Mouse (Mus musculus): ENCODE measurements around the gene Ccdc134. TPM values are rescaled to one million over a fixed set of nuclear protein-coding genes. Genes with fewer than 3 reads are reported as not detected.
A peak's percentile ranks its signal among the peaks of the same experiment; 100 is the strongest.

Gene Ccdc134
- polyA plus RNA-seq, 1 experiment, result 16.5 TPM

DNA sequence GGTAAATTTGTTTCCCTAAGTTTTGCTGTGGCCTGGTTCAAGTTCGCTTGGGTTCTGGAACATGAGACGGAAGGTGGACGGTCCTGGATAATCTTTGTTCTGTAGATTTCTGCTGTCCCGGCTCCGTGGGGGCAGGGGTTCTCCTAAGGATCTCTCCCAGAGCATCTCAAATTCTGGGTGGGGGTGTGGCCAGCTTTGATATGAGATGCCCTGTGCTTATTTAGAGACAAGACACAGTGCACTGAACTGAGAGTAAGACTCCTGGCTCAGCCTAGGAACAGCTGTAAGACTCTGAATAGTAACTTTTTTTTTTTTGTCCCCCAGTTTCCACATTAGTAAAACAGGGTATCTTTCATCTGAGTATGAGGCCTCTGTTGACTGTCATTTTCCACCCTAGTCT lies 676 bp downstream of the Ccdc134 start:
- Histone ChIP-seq H3K4me1 (ENCODE audit: control insufficient read depth, insufficient read depth, low read length) (peaks cover 2% of the 10 kb centered on the region; the same call in 1 of the 2 replicates), H3K27ac (ENCODE audit: insufficient read depth, low read length) (0 out of 2 replicates have a peak overlapping the region, but pooled peaks have one; percentile 30)
- TF ChIP-seq POLR2A (IDR thresholded peaks at IDR 0.05; ENCODE audit: extremely low read depth, insufficient read depth, low read length) (no peak), CTCF (IDR thresholded peaks at IDR 0.05; ENCODE audit: extremely low read depth, insufficient read depth, low read length) (no peak)

DNA sequence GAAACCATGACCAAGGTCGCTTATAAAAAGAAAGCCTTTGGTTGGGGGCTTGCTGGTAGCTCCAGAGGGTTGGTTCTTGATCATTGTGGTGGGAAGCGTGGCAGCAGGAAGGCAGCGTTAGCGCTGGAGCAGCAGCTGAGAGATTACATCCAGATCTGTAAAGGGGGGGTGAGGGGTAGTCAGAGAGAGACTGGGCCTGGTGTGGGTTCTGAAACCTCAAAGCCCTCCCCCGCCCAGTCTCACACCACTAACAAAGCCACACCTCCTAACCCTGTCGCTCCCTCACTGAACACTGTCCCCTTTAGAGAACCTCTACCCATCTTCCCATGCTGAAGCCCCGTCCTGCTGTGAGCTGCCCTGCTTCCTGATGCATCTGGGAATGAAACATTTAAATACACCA lies 2.9 kb downstream of the Ccdc134 start:
- H3K4me1 ChIP-seq (ENCODE audit: control insufficient read depth, insufficient read depth, low read length), result peaks cover 5% of the 10 kb centered on the region; the same call in 1 of the 2 replicates
- H3K4me3 ChIP-seq (ENCODE audit: insufficient read depth, low read length), result no peak overlapping the region
- H3K27ac ChIP-seq (ENCODE audit: insufficient read depth, low read length), result no peak overlapping the region
- TF ChIP-seq POLR2A (IDR thresholded peaks at IDR 0.05; ENCODE audit: extremely low read depth, insufficient read depth, low read length), result no peak
- TF ChIP-seq CTCF (IDR thresholded peaks at IDR 0.05; ENCODE audit: extremely low read depth, insufficient read depth, low read length), result no peak

More for the DNA sequence above, 676 bp downstream of the Ccdc134 start:
- peak overlapping the region; percentile 47 for H3K4me3 ChIP-seq (ENCODE audit: insufficient read depth, low read length)

DNA sequence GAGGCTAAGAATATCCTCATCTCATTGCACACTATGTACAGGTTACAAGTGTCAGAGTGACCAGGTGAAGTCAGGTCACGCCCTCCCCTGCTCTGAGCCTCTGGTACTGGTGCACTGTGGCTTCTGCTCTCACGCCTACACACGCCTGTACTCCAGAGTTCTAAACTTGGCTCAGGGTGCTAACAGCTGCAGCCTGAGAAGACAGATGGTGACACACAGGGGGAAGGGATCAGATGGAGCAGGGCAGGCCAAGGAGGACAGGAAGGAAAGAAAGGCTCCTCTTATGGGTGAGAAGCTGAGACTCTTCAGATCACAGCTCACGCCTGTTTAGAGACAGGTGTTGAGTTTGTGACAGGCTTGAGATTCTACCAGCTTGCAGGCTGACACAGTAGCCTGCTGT lies 7.7 kb downstream of the Ccdc134 start:
- Histone ChIP-seq H3K4me1 (ENCODE audit: control insufficient read depth, insufficient read depth, low read length) (peaks cover 3% of the 10 kb centered on the region; the same call in 1 of the 2 replicates), H3K4me3 (ENCODE audit: insufficient read depth, low read length) (no peak overlapping the region), H3K27ac (ENCODE audit: insufficient read depth, low read length) (no peak overlapping the region)
- no peak for TF ChIP-seq CTCF (IDR thresholded peaks at IDR 0.05; ENCODE audit: extremely low read depth, insufficient read depth, low read length)
- TF ChIP-seq POLR2A (IDR thresholded peaks at IDR 0.05; ENCODE audit: extremely low read depth, insufficient read depth, low read length), result no peak

DNA sequence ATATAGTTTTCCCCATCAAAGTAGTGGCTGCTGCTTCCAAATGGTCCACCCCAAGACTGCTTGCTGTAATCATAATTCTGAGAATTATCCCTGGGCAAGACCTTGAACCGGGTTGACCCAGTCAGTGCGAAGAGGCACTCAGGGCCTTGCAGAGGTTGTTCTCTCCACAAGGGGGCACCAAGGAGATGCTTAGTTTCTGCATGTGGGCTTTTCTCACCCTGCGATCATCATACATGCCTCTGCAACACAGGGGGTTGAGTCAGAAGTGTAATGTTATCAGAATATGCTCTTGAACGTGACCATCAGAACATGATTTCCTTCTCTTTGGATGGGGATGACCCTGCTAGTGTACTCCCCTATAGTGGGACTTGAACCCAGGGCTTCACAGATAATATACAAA lies 10.8 kb downstream of the Ccdc134 start:
- TF ChIP-seq POLR2A (IDR thresholded peaks at IDR 0.05; ENCODE audit: extremely low read depth, insufficient read depth, low read length) (no peak), CTCF (IDR thresholded peaks at IDR 0.05; ENCODE audit: extremely low read depth, insufficient read depth, low read length) (peak; percentile 68)
- Histone ChIP-seq H3K4me1 (ENCODE audit: control insufficient read depth, insufficient read depth, low read length) (peaks cover 3% of the 10 kb centered on the region; the same call in 1 of the 2 replicates), H3K27ac (ENCODE audit: insufficient read depth, low read length) (no peak overlapping the region), H3K4me3 (ENCODE audit: insufficient read depth, low read length) (no peak overlapping the region)

DNA sequence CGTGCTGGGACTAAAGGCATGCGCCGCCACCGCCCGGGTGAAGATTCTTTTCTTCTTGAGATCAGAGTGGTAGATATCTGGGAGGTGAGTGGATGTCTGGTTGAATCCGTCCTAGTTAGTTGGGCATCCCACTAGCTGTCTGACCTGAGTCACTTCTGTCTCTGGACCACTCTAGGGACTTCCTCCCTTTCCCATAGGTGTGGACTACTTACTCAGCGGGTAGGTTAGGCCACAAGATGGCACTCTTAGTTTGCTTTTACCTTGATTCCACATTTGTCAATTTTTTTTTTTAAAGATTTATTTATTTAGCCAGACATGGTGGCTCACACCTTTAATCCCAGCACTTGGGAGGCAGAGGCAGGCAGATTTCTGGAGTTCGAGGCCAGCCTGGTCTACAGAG lies 11.5 kb downstream of the Ccdc134 start:
- TF ChIP-seq POLR2A (IDR thresholded peaks at IDR 0.05; ENCODE audit: extremely low read depth, insufficient read depth, low read length) (no peak), CTCF (IDR thresholded peaks at IDR 0.05; ENCODE audit: extremely low read depth, insufficient read depth, low read length) (peak; percentile 43; the same call in 1 of the 2 replicates)
- H3K4me3 ChIP-seq (ENCODE audit: insufficient read depth, low read length), result no peak overlapping the region

DNA sequence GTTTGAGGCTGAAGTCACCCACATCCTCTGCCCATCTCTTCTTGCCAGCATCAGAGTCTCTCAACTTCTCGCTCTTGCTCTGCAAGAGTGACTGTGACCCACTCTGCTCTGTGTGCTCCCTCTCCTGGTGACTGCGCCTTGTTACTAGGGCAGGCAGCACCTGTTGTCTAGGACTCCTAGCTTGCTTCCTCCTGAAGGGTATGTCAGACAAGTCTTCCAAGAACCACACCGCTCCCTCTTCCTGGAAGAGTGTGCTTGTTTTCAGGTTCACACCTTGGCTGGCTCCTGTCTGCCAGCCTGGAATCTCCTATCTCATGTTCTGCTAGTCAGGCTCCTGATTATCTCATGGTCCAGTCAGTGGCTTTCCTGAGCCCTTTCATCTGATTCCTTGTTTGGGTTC lies 12.6 kb downstream of the Ccdc134 start:
- H3K27ac ChIP-seq (ENCODE audit: insufficient read depth, low read length), result no peak overlapping the region

More for the DNA sequence above, 11.5 kb downstream of the Ccdc134 start:
- H3K27ac ChIP-seq (ENCODE audit: insufficient read depth, low read length), result no peak overlapping the region
- H3K4me1 ChIP-seq (ENCODE audit: control insufficient read depth, insufficient read depth, low read length), result peaks cover 3% of the 10 kb centered on the region; the same call in 1 of the 2 replicates

DNA sequence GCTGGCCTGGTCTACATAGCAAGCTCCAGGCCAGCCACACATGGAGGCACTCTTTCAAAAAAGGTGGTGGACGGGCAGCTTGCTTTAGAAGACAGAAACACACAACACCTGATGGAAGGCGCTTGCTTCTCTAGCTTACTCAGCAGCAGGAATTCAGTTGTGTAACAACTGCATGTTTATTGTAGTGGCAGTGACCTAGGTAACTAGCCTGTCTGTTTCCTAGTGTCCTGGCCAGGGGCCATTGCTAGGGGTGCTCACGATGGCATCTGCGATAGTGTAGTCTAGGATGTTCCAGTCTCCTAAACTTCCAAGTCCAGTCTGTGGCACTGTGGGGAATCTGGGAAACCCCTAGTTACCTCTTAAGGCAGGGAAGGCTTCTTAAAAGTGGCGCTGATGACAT lies 16.4 kb downstream of the Ccdc134 start:
- TF ChIP-seq POLR2A (IDR thresholded peaks at IDR 0.05; ENCODE audit: extremely low read depth, insufficient read depth, low read length) (no peak), CTCF (IDR thresholded peaks at IDR 0.05; ENCODE audit: extremely low read depth, insufficient read depth, low read length) (no peak)
- no peak overlapping the region for H3K27ac ChIP-seq (ENCODE audit: insufficient read depth, low read length)
- H3K4me3 ChIP-seq (ENCODE audit: insufficient read depth, low read length), result no peak overlapping the region
- H3K4me1 ChIP-seq (ENCODE audit: control insufficient read depth, insufficient read depth, low read length), result peaks cover 6% of the 10 kb centered on the region; the same call in 1 of the 2 replicates

More for the DNA sequence above, 12.6 kb downstream of the Ccdc134 start:
- Histone ChIP-seq H3K4me3 (ENCODE audit: insufficient read depth, low read length) (no peak overlapping the region), H3K4me1 (ENCODE audit: control insufficient read depth, insufficient read depth, low read length) (peaks cover under 1% of the 10 kb centered on the region; the same call in 1 of the 2 replicates)
- TF ChIP-seq CTCF (IDR thresholded peaks at IDR 0.05; ENCODE audit: extremely low read depth, insufficient read depth, low read length), result no peak
- TF ChIP-seq POLR2A (IDR thresholded peaks at IDR 0.05; ENCODE audit: extremely low read depth, insufficient read depth, low read length), result no peak

DNA sequence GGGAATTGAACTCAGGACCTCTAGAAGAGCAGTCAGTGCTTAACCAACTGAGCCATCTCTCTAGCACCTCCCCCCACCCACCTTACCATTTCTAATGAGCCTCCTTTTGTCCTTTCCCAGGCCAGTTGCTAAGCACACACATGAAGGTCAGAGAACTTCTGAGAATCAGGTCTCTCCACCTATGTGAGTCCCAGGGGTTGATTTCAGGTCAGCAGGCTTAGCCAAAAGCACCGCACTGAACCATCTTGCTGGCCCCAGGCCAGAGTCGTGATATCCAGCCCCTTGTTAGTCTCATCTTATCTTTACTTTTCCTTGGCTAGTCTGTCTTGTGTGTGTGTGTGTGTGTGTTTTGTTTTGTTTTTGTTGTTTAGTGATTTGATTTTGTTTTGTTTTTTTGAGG lies 17.7 kb downstream of the Ccdc134 start:
- no peak for TF ChIP-seq POLR2A (IDR thresholded peaks at IDR 0.05; ENCODE audit: extremely low read depth, insufficient read depth, low read length)
- no peak for TF ChIP-seq CTCF (IDR thresholded peaks at IDR 0.05; ENCODE audit: extremely low read depth, insufficient read depth, low read length)
- Histone ChIP-seq H3K4me3 (ENCODE audit: insufficient read depth, low read length) (no peak overlapping the region), H3K27ac (ENCODE audit: insufficient read depth, low read length) (0 out of 2 replicates have a peak overlapping the region, but pooled peaks have one; percentile 79), H3K4me1 (ENCODE audit: control insufficient read depth, insufficient read depth, low read length) (peaks cover 6% of the 10 kb centered on the region; the same call in 1 of the 2 replicates)

DNA sequence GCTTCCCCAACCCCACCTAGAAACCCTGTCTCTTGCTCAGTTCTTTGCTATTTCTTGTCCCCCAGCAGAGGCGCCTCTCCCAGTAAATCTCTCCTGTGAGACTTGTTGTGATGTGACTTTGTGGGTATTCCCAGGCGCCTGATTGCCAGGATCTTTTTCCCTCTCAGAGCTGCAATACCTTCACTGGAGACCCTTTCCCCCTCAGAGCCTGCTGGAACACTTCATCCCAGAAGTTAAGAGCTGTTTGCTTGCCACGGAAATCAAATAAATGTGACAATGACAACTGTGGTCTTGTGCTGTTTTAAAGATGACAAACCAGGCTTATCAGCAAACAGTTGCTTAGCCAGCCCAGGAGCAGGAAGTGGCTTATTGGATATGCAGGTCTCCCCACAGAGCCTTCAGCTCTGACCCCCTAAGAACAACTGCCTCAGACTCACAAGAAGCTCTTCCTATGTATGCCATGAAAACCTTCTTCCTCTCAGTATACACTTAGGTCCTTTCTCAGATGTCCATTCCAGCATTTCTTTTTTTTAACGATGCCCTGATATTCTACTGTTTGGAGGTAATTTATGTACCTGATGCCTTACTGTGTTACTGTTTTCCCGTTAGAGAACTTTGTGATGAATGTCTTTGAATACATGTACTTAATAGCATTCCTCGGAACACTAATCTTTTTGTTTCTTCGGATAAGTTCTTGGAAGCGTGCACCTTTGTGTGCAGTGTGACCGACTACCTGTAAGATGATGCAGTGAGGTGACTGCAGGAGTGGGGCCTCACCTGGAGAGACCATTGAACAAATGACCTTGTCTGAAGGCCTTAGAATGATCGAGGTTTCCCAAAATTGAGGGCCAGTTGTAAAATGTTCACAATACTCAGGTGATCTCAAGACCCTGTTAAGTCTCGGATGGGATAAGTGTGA lies 18.4 kb downstream of the Ccdc134 start:
- Histone ChIP-seq H3K27ac (ENCODE audit: insufficient read depth, low read length) (peak overlapping the region; percentile 90), H3K4me3 (ENCODE audit: insufficient read depth, low read length) (peak overlapping the region; percentile 85), H3K4me1 (ENCODE audit: control insufficient read depth, insufficient read depth, low read length) (peaks cover 6% of the 10 kb centered on the region; the same call in 1 of the 2 replicates)
- TF ChIP-seq POLR2A (IDR thresholded peaks at IDR 0.05; ENCODE audit: extremely low read depth, insufficient read depth, low read length) (no peak), CTCF (IDR thresholded peaks at IDR 0.05; ENCODE audit: extremely low read depth, insufficient read depth, low read length) (no peak)

Data from cortical plate, adult 2 months (tissue).